Mouse (Mus musculus) midbrain, embryonic 14.5 days (tissue): ENCODE measurements around the gene Slc17a9. TPM values are rescaled to one million over a fixed set of nuclear protein-coding genes. Genes with fewer than 3 reads are reported as not detected.

Experiments used
- ATAC-seq: fragments of 200-750 bp; cut with Nextera tagmentation; 2 replicates; pipeline ENCODE4 v1.8.0; 2017; ENCODE audit warnings: moderate number of reproducible peaks, moderate library complexity; ENCODE audit not compliant: low FRiP score, low TSS enrichment
- DNase-seq: peaks from one replicate; pipeline ENCODE4 v3.0.0-alpha.2; 2015
- H3K27ac ChIP-seq: fragments of 300-500 bp; sonication (generic); replicated peaks from 2 replicates; pipeline ENCODE4 v1.5.1; 2014; ENCODE audit warnings: mild to moderate bottlenecking, low read depth, low read length, moderate library complexity
- H3K27me3 ChIP-seq: fragments of 300-500 bp; sonication (generic); 2 replicates; pipeline ENCODE4 v1.6.1; 2014; ENCODE audit warnings: low read length, control low read depth, mixed read lengths; ENCODE audit not compliant: control insufficient read depth, insufficient read depth
- H3K36me3 ChIP-seq: fragments of 300-500 bp; sonication (generic); 2 replicates; pipeline ENCODE4 v1.6.1; 2014; ENCODE audit warnings: low read length, control low read depth; ENCODE audit not compliant: control insufficient read depth, insufficient read depth
- H3K4me1 ChIP-seq: fragments of 300-500 bp; sonication (generic); 2 replicates; pipeline ENCODE4 v1.6.1; 2014; ENCODE audit warnings: mild to moderate bottlenecking, antibody characterized with exemption, low read length, control low read depth; ENCODE audit not compliant: control insufficient read depth, insufficient read depth
- H3K4me2 ChIP-seq: fragments of 300-500 bp; sonication (generic); 2 replicates; pipeline ENCODE4 v1.6.1; 2014; ENCODE audit warnings: mild to moderate bottlenecking, low read length, moderate library complexity
- H3K4me3 ChIP-seq: fragments of 300-500 bp; sonication (generic); replicated peaks from 2 replicates; pipeline ENCODE4 v1.5.1; 2014; ENCODE audit warnings: low read depth, low read length
- H3K9ac ChIP-seq: fragments of 300-500 bp; sonication (generic); replicated peaks from 2 replicates; pipeline ENCODE4 v1.6.1; 2014; ENCODE audit warnings: mild to moderate bottlenecking, low read length, moderate library complexity
- H3K9me3 ChIP-seq: fragments of 300-500 bp; sonication (generic); 2 replicates; pipeline ENCODE4 v1.6.1; 2016; ENCODE audit warnings: low read length, control low read depth, mixed read lengths; ENCODE audit not compliant: control insufficient read depth
- WGBS: fragments of 180-500 bp; shearing (Covaris S2); extraction: QIAGEN DNeasy Blood & Tissue Kit; methylation state at CpG from one replicate; pipeline ENCODE4 v1.1.7; 2014; 5-methylcytosine and 5-hydroxymethylcytosine counted together
- polyA plus RNA-seq: library from polyadenylated mRNA; unstranded; fragments of >200 nt; fragmentation: Nextera tagmentation; extraction: Ambion mirVana; gene quantifications from 2 replicates; pipeline ENCODE4 v1.2.1, GENCODE M21; 2014

The Slc17a9 gene
- polyA plus RNA-seq, 1 experiment from 2014 or later = 0.12 TPM

GRCm38 (mm10) chr2:180725414-180725778 lies 333 bp downstream of the Slc17a9 start:
- no peaks in the 10 kb centered on the region for H3K4me1 ChIP-seq
- H3K9ac ChIP-seq = no peak overlapping the region
- no peaks in the 10 kb centered on the region for H3K9me3 ChIP-seq
- peaks cover 40% of the 10 kb centered on the region for H3K36me3 ChIP-seq
- no peak for DNase-seq
- no peak overlapping the region for H3K4me2 ChIP-seq
- no peak for ATAC-seq
- no peak overlapping the region for H3K4me3 ChIP-seq
- H3K27ac ChIP-seq = no peak overlapping the region
- H3K27me3 ChIP-seq = no peaks in the 10 kb centered on the region
- 7% methylated on average over 6 of the region's 6 CpGs for WGBS

DNA sequence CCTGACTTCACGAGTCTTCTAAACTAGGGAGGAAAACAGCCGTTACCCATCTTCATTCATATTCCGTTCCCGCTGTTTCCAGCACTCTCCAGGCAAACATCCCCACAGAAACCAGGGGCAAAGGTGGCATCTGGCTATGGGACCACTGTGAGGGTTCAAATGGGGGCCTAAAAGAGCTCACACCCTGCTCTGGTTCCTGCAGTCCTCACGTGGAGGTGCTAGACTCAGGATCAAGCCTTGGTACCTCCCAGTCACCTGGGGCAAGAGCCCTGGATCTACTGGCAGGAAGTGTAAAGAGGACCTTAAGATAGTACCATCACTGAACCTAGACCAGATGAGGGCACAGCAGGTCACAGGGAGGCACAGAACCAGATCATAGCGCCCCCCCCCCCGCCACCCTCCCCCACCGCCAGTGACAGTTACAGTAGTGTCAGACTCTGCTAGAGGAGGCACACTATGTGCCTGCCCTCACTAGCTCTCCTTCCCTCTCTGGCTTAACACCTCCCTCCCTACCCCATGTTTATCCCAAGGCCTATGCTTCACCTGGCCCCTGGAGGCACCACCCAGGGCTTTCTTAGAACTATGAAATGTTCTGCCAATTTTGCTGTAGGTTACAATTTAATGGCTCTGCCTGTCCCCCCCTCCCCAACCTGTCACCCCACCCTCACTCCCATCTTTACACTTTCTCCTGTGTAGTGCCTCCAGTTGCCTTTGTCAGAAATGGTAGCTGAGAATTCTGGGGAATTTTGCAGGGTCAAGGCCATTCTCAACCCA lies 980 bp downstream of the Slc17a9 start:
- no peak for DNase-seq
- Histone ChIP-seq H3K27ac (no peak overlapping the region), H3K9ac (no peak overlapping the region), H3K4me2 (no peak overlapping the region), H3K4me1 (no peaks in the 10 kb centered on the region), H3K9me3 (no peaks in the 10 kb centered on the region), H3K27me3 (no peaks in the 10 kb centered on the region), H3K4me3 (no peak overlapping the region), H3K36me3 (peaks cover 34% of the 10 kb centered on the region)
- no peak for ATAC-seq
- 41% methylated on average over 8 of the region's 8 CpGs for WGBS

DNA sequence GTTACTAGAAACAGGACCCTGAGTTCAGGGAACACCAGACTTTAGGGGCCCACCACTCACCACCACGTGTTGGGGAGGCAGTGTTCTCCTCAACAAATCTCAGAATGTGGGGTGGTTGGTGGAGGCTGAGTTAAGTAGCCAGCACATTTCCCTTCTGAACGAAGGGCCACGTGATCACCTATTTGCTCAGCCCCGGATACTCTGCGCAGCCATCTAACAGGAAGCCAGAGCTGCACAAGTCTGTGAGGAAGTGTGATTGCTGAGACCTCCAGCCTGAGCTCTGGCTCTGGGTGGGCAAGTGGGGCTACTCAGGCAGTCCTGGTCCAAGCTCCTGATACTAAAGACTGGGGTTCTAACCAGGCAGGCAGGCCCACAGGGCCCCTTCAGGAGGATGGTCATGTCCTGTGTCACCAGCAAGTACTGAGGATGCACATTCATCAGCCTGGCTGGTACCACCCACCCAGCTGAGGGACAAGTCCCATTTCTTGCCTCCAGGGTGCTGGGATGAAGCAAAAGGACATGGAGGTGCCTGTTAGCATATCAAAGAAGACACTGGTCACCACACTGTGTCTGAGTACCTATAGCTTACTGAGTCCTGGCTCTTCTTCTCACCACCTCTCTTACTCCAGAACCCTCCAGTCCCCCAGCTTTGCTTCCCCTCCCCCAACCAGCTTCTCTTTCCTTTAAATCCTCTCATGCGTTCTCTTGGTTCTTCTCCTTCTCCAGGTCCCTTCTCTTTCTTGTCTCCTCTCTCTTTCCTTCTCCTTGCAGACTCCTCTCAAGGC lies 1.8 kb downstream of the Slc17a9 start:
- Histone ChIP-seq H3K4me1 (no peaks in the 10 kb centered on the region), H3K27me3 (no peaks in the 10 kb centered on the region), H3K27ac (no peak overlapping the region), H3K4me3 (no peak overlapping the region), H3K36me3 (peaks cover 26% of the 10 kb centered on the region), H3K9me3 (no peaks in the 10 kb centered on the region), H3K9ac (no peak overlapping the region), H3K4me2 (no peak overlapping the region)
- ATAC-seq (no peak), DNase-seq (no peak)
- 78% methylated on average over 6 of the region's 6 CpGs for WGBS

DNA sequence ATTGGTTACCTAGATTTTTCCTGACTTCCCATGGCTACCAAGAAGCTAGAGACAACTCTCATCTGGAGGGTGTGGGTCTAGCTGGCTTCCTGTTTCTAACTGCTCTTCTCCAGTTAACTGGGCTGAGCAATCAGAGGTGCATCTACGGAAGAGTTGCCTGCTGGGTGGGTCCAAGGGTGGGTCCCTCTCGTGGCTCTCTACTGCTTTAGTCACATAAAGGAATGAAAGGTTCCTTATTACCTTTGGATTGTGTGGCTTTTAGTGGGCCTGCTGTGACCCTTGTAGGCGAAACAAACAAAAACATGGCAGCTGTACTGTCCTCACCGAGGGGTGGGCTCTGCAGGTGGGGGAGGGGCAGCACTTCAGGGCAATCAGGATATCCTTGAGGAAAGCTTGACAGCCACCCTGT lies 2.6 kb downstream of the Slc17a9 start:
- Histone ChIP-seq H3K36me3 (peaks cover 18% of the 10 kb centered on the region), H3K4me3 (no peak overlapping the region), H3K4me2 (no peak overlapping the region), H3K27me3 (no peaks in the 10 kb centered on the region), H3K4me1 (no peaks in the 10 kb centered on the region), H3K27ac (no peak overlapping the region), H3K9ac (no peak overlapping the region), H3K9me3 (no peaks in the 10 kb centered on the region)
- WGBS = 65% methylated on average over 4 of the region's 4 CpGs
- no peak for ATAC-seq
- no peak for DNase-seq

DNA sequence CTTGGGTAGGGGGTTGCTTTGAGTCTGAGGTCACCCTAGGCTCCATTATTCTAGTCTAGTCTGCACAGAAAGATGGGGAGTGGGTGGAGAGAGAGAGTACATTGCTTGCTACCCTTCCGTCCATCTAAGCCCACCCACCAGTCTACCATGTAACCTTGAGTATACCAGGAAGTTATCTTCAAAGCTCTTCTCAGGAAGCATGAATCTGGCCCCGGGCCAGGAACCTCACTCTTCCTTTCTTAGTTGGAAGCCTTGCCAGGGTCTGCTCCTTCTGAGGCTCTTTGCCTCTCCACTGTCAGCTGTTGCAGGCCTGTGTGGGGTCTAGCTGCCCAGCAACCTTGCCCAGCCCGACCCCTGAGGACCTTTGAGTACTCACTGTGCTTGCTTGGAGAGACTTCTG lies 6.0 kb downstream of the Slc17a9 start:
- WGBS = 77% methylated on average over 3 of the region's 3 CpGs
- Histone ChIP-seq H3K27me3 (no peaks in the 10 kb centered on the region), H3K27ac (no peak overlapping the region), H3K4me3 (no peak overlapping the region), H3K9me3 (no peaks in the 10 kb centered on the region), H3K36me3 (no peaks in the 10 kb centered on the region), H3K4me1 (no peaks in the 10 kb centered on the region), H3K4me2 (no peak overlapping the region), H3K9ac (no peak overlapping the region)
- ATAC-seq = no peak
- DNase-seq = no peak

- Histone ChIP-seq H3K9me3 (no peaks in the 10 kb centered on the region), H3K4me3 (no peak overlapping the region), H3K4me2 (no peak overlapping the region), H3K4me1 (no peaks in the 10 kb centered on the region), H3K27ac (no peak overlapping the region), H3K9ac (no peak overlapping the region), H3K36me3 (no peaks in the 10 kb centered on the region), H3K27me3 (no peaks in the 10 kb centered on the region)
- DNase-seq = no peak
- 67% methylated on average over 6 of the region's 6 CpGs for WGBS
- no peak for ATAC-seq
Measured at GRCm38 (mm10) chr2:180731984-180732383, 6.9 kb downstream of the Slc17a9 start.

DNA sequence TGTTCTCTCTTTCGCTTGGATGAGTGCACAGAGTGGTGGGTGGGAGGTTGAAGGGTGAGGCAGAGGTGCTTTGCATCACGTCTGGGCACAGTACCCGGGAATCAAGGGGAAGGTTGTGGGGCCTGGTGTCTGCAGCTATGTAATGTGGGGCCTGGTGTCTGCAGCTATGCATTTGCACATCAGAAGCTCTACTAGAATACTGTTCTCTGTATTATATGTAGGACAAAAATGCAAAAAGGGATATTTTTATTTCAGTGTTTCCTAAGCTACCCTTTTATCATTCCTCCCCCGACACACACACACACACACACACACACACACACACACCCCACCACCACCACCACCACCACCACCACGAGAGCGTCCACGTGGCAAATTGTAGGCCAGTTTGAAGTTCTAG lies 10.2 kb downstream of the Slc17a9 start:
- ATAC-seq (no peak), DNase-seq (no peak)
- Histone ChIP-seq H3K4me3 (no peak overlapping the region), H3K36me3 (no peaks in the 10 kb centered on the region), H3K9me3 (no peaks in the 10 kb centered on the region), H3K27ac (no peak overlapping the region), H3K27me3 (no peaks in the 10 kb centered on the region), H3K4me1 (no peaks in the 10 kb centered on the region), H3K4me2 (no peak overlapping the region), H3K9ac (no peak overlapping the region)
- 81% methylated on average over 7 of the region's 7 CpGs for WGBS

GRCm38 (mm10) chr2:180737984-180738383 lies 12.9 kb downstream of the Slc17a9 start:
- DNase-seq = no peak
- no peak overlapping the region for H3K9ac ChIP-seq
- no peaks in the 10 kb centered on the region for H3K4me1 ChIP-seq
- no peak overlapping the region for H3K27ac ChIP-seq
- no peaks in the 10 kb centered on the region for H3K9me3 ChIP-seq
- ATAC-seq = no peak
- no peak overlapping the region for H3K4me3 ChIP-seq
- WGBS = 79% methylated on average over 2 of the region's 2 CpGs
- H3K36me3 ChIP-seq = no peaks in the 10 kb centered on the region
- no peaks in the 10 kb centered on the region for H3K27me3 ChIP-seq
- H3K4me2 ChIP-seq = no peak overlapping the region

DNA sequence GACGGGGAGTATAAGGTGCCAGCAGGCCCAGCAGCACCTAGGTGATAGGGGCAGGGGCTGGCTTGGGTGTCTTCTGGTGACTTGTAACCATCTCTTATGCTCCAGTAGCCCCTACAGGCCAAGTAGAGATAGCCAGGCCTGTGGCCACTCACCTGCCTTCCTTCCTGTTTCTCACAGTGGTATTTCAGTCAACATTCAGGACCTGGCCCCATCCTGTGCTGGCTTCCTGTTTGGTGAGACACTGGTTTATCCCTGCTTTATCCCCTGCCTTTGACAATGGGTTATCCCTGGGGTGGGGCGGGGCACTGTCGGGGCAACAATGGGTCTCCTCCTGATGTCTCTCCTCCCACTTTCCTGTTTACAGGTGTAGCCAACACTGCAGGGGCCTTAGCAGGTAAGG lies 15.3 kb downstream of the Slc17a9 start:
- H3K36me3 ChIP-seq = no peaks in the 10 kb centered on the region
- no peak for ATAC-seq
- H3K9me3 ChIP-seq = no peaks in the 10 kb centered on the region
- no peak overlapping the region for H3K4me3 ChIP-seq
- no peak overlapping the region for H3K4me2 ChIP-seq
- WGBS = 18% methylated on average over 3 of the region's 3 CpGs
- no peaks in the 10 kb centered on the region for H3K4me1 ChIP-seq
- H3K9ac ChIP-seq = no peak overlapping the region
- DNase-seq = no peak
- no peak overlapping the region for H3K27ac ChIP-seq
- no peaks in the 10 kb centered on the region for H3K27me3 ChIP-seq
